Mouse (Mus musculus) forebrain, postnatal 0 days (tissue): ENCODE results near the gene Hk1. TPM values are rescaled to one million over a fixed set of nuclear protein-coding genes. Genes with fewer than 3 reads are reported as not detected.

ENCODE experiments used
- ATAC-seq: fragments of 200-750 bp; cut with Nextera tagmentation; 2 replicates; pipeline ENCODE4 v1.8.0; 2017; ENCODE audit warnings: mild to moderate bottlenecking, moderate library complexity
- DNase-seq: peaks from one replicate; pipeline ENCODE4 v3.0.0-alpha.2; 2015
- H3K27ac ChIP-seq: fragments of 300-500 bp; sonication (generic); 2 replicates; pipeline ENCODE4 v1.5.1; 2014; ENCODE audit warnings: low read depth, mild to moderate bottlenecking, antibody characterized with exemption, low read length, moderate library complexity, mixed read lengths
- H3K27me3 ChIP-seq: fragments of 300-500 bp; sonication (generic); 2 replicates; pipeline ENCODE4 v1.6.1; 2014; ENCODE audit warnings: mild to moderate bottlenecking, low read length, mixed read lengths; ENCODE audit not compliant: insufficient read depth
- H3K36me3 ChIP-seq: fragments of 300-500 bp; sonication (generic); 2 replicates; pipeline ENCODE4 v1.6.1; 2014; ENCODE audit warnings: mild to moderate bottlenecking, moderate library complexity; ENCODE audit not compliant: insufficient read depth
- H3K4me1 ChIP-seq: fragments of 300-500 bp; sonication (generic); 2 replicates; pipeline ENCODE4 v1.6.1; 2014; ENCODE audit warnings: antibody characterized with exemption; ENCODE audit not compliant: insufficient read depth
- H3K4me2 ChIP-seq: fragments of 300-500 bp; sonication (generic); 2 replicates; pipeline ENCODE4 v1.6.1; 2014; ENCODE audit warnings: low read depth, mild to moderate bottlenecking, moderate library complexity
- H3K4me3 ChIP-seq: fragments of 300-500 bp; sonication (generic); 2 replicates; pipeline ENCODE4 v1.5.1; 2014; ENCODE audit warnings: low read depth, low read length, mixed read lengths
- H3K9ac ChIP-seq: fragments of 300-500 bp; sonication (generic); 2 replicates; pipeline ENCODE4 v1.6.1; 2014; ENCODE audit warnings: mild to moderate bottlenecking
- H3K9me3 ChIP-seq: fragments of 300-500 bp; sonication (generic); 2 replicates; pipeline ENCODE4 v1.6.1; 2016; ENCODE audit warnings: low read length
- CTCF ChIP-seq: sonication (generic); IDR thresholded peaks from 2 replicates; pipeline ENCODE4 v1.5.1; 2016; ENCODE audit warnings: antibody characterized with exemption, control low read depth, low read depth
- WGBS: fragments of 180-500 bp; shearing (Covaris S2); extraction: QIAGEN DNeasy Blood & Tissue Kit; methylation state at CpG from one replicate; pipeline ENCODE4 v1.1.7; 2014; 5-methylcytosine and 5-hydroxymethylcytosine counted together
- polyA plus RNA-seq: library from polyadenylated mRNA; unstranded; fragments of >200 nt; fragmentation: Nextera tagmentation; extraction: Ambion mirVana; gene quantifications from 2 replicates; pipeline ENCODE4 v1.2.1, GENCODE M21; 2015
- total RNA-seq: library from RNA; depleted of rRNA; stranded (reverse); fragments of >200 nt; gene quantifications from 2 replicates; pipeline ENCODE4 v1.2.3, GENCODE M21; 2014

Gene Hk1
- total and polyA plus RNA-seq, 2 experiments from 2014 or later, result 90.1 to 140 TPM

DNA sequence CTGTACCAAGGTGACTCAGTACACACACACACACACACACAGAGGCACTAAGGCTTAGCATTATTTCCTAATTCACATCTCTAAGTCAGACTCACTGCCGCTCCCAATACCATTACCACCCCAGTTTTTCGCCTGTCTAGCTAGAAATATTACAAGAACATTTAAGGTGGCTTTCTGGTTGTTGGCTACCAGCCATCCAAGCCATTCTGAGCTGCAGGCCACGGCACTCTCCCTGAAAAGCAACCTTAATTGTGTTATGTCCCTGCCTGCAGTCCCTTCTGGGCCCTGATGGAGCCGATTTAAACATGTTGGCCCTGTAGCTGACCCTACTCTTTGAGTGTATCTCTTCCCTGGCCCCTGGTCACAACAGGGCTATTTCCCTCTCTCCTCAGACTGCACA is 37.8 kb downstream of the Hk1 start:
- TF ChIP-seq CTCF, result no peak
- no peaks in the 10 kb centered on the region for H3K9me3 ChIP-seq
- ATAC-seq, result no peak
- H3K27me3 ChIP-seq, result no peaks in the 10 kb centered on the region
- H3K4me3 ChIP-seq, result no peak overlapping the region
- 85% methylated on average over 4 of the region's 4 CpGs for WGBS
- peaks cover 3% of the 10 kb centered on the region; the same call in 1 of the 2 replicates for H3K4me1 ChIP-seq
- DNase-seq, result no peak
- no peak overlapping the region for H3K9ac ChIP-seq
- H3K36me3 ChIP-seq, result no peaks in the 10 kb centered on the region
- no peak overlapping the region for H3K27ac ChIP-seq
- H3K4me2 ChIP-seq, result no peak overlapping the region

DNA sequence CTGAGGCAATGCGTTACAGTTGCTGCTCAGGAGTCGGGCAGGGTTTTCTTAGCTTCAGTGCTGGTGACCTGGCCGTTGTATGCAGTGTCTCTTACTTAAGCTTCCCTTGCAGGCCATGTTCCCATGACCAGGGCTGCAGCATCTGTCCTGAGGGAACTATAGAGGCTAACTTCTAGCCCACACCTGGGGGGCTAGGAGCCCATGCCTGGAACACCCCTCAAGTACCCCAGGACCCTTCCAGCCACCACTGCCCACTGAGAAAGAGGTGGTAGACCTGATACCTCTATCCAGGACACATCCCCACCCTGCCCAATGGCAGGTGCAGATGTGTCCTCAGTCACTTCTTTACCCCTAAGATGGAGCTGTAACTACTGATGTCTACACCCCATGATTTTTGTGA is 38.7 kb downstream of the Hk1 start:
- H3K4me1 ChIP-seq, result peaks cover 3% of the 10 kb centered on the region; the same call in 1 of the 2 replicates
- H3K9ac ChIP-seq, result peak overlapping the region; percentile 87
- peak overlapping the region; percentile 85; the same call in 1 of the 2 replicates for H3K27ac ChIP-seq
- H3K4me2 ChIP-seq, result peak overlapping the region; percentile 84
- 11% methylated on average over 3 of the region's 3 CpGs for WGBS
- H3K27me3 ChIP-seq, result no peaks in the 10 kb centered on the region
- DNase-seq (no peak), ATAC-seq (no peak)
- no peak for TF ChIP-seq CTCF
- H3K9me3 ChIP-seq, result no peaks in the 10 kb centered on the region
- H3K4me3 ChIP-seq, result peak overlapping the region; percentile 77
- no peaks in the 10 kb centered on the region for H3K36me3 ChIP-seq

DNA sequence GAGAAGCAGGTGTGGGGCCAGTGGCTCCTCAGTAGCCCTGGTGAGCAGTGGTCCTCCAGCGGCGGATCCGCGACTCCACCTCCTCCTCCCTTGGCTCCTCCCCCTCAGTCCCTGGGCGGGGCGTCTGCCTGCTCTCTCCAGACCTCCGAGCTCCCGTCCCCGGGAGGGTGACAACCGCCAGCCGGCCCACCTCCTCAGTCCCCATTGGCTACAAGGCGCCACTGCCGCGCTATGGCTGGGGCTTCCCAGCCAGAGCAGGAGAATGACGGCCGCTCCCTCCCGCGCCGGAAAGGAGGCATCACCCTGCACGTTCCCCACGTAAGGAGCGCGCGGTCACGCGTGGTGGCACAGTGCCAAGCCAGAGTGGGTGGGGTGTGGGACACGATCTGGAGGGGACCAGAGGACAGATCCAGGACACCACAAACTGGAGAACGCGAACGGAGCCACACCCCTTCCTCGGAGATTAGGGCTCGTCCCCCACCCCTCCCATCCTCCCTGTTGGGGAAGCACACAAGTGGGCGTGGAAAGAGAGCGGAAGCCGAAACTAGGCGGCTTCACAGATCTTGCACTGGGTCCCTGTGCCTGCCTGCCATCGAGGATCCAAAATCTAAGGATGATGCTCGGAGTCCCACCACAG is 39.5 kb downstream of the Hk1 start:
- no peaks in the 10 kb centered on the region for H3K36me3 ChIP-seq
- peak; percentile 31; the same call in 1 of the 2 replicates for TF ChIP-seq CTCF
- DNase-seq (peak; percentile 96), ATAC-seq (peak; percentile 97)
- H3K4me3 ChIP-seq, result peak overlapping the region; percentile 77
- H3K27me3 ChIP-seq, result no peaks in the 10 kb centered on the region
- H3K4me2 ChIP-seq, result peak overlapping the region; percentile 84
- no peaks in the 10 kb centered on the region for H3K9me3 ChIP-seq
- H3K4me1 ChIP-seq, result peaks cover 3% of the 10 kb centered on the region; the same call in 1 of the 2 replicates
- under 1% methylated on average over 37 of the region's 38 CpGs for WGBS
- H3K9ac ChIP-seq, result peak overlapping the region; percentile 87
- peak overlapping the region; percentile 85 for H3K27ac ChIP-seq

DNA sequence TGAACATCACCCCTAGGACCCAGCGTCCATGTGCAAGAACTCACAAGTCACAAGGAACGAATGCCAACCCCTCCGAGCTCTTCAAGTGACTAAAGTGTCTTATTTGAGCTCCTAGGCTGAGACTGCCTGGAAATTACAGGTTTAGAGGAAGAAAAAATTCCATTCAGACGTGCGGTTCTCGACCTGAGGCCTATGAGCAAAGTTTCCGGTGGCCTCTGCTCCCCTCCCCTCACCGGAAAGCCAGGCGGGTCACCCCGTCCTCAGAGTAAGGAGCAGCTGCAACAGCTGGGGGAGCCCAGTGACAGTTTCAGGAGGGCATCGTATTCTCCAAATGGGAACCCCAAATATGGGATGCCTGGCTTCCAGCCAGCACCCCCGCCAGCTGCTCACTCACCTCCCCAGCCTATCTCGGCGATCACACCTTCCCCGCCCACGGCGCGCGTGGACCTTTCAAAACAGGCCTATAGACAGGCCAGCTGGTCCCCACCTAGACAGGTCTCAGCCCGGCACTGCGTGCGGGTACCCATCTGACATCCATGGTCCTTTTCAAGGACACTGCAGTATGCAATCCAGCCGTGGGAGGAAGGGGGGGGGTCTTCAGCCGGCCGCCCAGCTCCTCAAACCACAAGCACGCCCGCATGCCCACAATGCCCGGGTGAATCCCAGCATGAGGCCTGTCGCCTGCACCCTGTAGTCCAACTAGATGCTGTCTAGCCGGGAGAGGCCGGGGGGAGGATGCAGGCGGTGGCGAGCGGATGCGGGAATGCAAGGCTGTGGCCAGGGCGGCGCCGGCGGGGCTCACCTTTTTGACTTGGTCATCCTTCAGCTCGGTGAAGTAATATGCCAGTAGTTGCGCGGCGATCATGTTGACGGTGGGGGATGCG is 40.3 kb downstream of the Hk1 start:
- Histone ChIP-seq H3K4me3 (peak overlapping the region; percentile 77), H3K9me3 (no peaks in the 10 kb centered on the region), H3K4me2 (peak overlapping the region; percentile 84), H3K27me3 (no peaks in the 10 kb centered on the region), H3K9ac (peak overlapping the region; percentile 87), H3K36me3 (no peaks in the 10 kb centered on the region), H3K27ac (peak overlapping the region; percentile 85), H3K4me1 (peaks cover 3% of the 10 kb centered on the region; the same call in 1 of the 2 replicates)
- 2% methylated on average over 45 of the region's 45 CpGs for WGBS
- ATAC-seq, result peak; percentile 32
- TF ChIP-seq CTCF, result no peak
- DNase-seq, result no peak

DNA sequence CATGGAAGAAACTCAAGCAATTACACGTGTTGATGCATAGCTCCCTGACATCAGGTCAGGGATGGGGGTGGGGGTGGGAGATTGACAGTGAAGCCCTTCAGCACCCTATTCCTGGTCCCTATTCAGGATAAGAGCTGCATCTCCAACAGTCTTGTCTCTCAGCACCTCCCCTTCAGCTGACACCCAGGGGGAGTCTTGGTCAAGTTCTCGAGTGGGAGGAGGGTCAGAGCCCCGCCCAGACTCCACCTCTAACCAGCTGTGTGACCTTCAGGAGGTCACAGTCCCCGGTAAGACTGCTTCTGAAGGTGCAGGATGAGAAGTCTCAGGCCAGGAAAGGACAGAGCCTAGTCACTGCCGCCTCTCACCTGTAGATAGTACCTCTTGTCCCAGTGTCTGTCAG is 41.1 kb downstream of the Hk1 start:
- Histone ChIP-seq H3K9ac (peak overlapping the region; percentile 87), H3K27me3 (no peaks in the 10 kb centered on the region), H3K4me1 (peaks cover 3% of the 10 kb centered on the region; the same call in 1 of the 2 replicates), H3K9me3 (no peaks in the 10 kb centered on the region), H3K4me2 (peak overlapping the region; percentile 84), H3K27ac (no peak overlapping the region), H3K36me3 (no peaks in the 10 kb centered on the region), H3K4me3 (peak overlapping the region; percentile 77)
- TF ChIP-seq CTCF, result no peak
- no peak for ATAC-seq
- WGBS, result 36% methylated on average over 5 of the region's 5 CpGs
- DNase-seq, result no peak

DNA sequence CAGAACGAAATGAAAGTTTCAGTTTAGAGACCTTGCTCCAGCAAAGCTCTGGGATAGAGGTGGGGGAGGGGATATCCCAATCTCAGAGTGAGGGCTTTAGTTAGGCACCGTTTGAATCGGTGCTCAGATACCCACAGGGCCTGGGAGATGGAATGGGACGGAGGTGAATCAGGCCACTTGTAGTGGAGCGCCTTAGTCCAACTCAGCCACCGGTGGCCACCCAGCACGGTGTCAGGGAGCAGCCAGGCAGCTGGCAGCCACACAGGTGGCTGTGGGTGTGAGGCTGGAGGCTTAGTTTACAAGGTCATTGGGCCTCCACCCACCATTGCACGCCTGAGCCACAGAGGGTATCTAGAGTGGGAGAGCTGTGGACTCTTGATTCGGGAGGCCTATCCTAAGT is 41.5 kb downstream of the Hk1 start:
- TF ChIP-seq CTCF, result no peak
- Histone ChIP-seq H3K9ac (no peak overlapping the region), H3K4me3 (no peak overlapping the region), H3K9me3 (no peaks in the 10 kb centered on the region), H3K27ac (no peak overlapping the region), H3K36me3 (no peaks in the 10 kb centered on the region), H3K4me2 (peak overlapping the region; percentile 84), H3K4me1 (peaks cover 3% of the 10 kb centered on the region; the same call in 1 of the 2 replicates), H3K27me3 (no peaks in the 10 kb centered on the region)
- 28% methylated on average over 9 of the region's 9 CpGs for WGBS
- no peak for ATAC-seq
- no peak for DNase-seq
